Mouse (Mus musculus) embryo, embryonic 9.5 days (tissue): Measurements from ENCODE around the gene Mfn1.

ENCODE experiments used
- DNase-seq: peaks from one replicate; pipeline ENCODE4 v3.0.0-alpha.2; 2017; ENCODE audit errors: extremely low spot score

The Mfn1 gene

GRCm38 (mm10) chr3:32510375-32511190 lies 18.7 kb upstream of the Mfn1 start:
- DNase-seq = peak; percentile 100

DNA sequence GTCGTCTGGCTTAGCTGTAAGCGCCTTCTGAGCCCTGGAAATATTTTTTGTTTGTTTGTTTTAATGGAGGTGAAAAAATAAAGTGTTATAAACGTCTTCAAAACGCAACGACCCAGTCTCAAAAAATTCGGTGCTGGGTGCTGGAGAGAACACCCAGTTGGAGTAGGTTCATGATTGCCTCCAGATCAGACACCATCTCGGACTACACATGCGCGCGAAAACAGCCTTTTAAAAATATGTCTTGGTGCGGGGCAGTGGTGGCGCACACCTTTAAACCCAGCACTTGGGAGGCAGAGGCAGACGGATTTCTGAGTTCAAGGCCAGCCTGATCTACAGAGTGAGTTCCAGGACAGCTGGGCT lies 18.1 kb upstream of the Mfn1 start:
- DNase-seq = no peak

- no peak for DNase-seq
Observed at GRCm38 (mm10) chr3:32512686-32513284, 16.5 kb upstream of the Mfn1 start.

DNA sequence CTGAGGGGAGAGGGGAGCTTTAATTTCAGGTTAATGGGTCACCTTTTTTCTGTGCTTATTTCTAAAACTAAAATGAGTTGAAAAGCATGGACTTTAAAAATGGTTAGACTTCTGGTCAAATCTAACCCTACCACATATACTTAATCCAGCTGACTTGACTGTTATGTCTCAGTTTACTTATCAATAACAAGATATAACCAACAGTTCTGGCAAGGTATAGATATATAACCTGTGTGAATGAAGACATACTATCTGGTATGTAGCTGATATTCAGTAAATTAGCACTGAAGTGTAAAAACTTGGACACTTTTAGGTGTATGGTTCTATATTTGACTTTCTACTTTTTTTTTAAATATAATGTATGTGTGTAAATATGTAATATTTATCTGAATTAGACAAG lies 15.7 kb upstream of the Mfn1 start:
- no peak for DNase-seq

DNA sequence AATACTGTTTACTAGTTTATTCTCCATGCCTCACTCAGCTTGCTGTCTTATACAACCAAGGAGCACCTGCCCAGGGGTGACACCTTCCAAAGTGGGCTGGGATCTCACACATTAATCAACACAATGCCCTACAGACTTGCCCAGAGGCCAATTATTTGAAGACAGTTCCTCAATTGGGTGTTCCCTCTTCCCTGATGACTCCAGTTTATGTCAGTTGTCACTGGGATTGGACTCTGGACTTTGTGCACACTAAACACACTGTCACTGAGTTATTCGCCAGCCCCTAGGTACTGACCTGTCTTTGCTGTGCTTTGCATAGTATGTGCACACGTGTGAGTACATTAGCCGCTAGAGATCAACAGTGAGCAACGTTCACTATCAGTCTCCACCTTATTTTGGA lies 2.1 kb upstream of the Mfn1 start:
- no peak for DNase-seq

DNA sequence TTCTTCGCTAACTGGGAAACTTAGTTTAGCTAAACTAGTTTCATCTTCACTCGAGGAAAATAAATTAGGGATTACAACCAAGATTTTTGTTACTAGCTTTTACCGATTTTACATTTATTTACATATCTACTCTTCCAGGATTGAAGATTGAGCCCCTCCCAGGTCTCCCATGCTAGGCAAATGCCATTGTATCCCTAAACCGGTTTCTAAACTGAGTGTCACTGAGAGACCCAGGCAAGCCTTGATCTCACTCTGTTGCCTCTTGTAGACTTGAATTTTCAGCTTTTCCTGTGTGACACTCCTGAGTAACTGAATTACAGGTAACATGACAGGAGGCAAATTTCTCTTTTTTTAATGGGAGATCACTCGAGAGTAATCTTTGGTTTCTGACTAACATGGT lies 776 bp downstream of the Mfn1 start:
- peak; percentile 20 for DNase-seq

DNA sequence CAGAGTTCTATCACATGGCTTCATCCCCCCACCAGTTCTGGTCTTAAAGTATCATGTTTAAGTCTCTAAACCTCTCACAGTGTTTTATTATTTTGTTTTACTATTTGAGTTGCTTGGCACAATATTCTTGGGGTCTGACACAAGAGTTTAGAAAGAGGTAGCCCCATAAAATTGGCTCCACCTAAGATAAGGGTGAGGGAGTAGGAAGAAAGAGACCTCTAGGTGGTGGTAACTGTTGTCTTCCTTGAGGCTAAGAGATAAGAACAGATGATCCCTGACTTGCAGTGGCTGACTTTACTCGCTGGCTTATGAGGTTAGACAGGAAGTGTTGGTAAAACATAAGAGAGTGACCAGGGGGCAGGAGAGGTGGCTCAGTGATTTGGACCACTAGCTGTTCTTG lies 6.4 kb downstream of the Mfn1 start:
- no peak for DNase-seq

DNA sequence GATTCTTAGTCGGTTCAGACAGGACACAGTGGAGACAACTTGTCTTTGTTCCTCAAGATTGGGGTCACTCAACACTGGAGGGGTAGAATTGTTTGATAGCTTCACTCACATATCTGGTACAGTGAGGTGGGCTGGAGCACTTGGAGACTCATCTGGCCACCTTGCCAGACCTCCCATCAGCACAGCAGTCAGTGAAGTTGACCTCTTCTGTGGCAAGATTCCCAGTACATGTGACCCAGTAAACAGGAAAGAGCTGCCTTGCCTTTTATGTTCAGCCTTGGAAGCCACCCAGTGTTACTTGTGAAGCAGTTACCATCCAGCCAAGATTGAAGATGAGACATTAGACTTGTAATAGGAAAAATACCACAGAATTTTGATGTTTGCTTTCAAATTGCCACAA lies 8.3 kb downstream of the Mfn1 start:
- DNase-seq = no peak

DNA sequence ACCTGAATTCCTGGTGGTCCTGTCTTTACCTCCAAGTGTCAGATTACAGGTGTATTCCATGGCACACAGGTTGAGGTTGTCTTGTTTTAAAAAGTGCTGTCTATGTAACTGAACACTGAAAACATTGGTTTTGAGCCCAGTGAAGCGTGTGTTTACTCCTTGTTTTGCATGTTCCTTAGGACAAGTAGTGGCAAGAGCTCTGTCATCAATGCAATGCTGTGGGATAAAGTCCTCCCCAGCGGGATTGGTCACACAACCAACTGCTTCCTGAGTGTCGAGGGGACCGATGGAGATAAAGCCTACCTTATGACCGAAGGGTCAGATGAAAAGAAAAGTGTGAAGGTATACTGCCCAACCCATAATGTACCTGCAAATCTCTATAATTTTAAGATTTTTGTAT lies 8.8 kb downstream of the Mfn1 start:
- DNase-seq = no peak

DNA sequence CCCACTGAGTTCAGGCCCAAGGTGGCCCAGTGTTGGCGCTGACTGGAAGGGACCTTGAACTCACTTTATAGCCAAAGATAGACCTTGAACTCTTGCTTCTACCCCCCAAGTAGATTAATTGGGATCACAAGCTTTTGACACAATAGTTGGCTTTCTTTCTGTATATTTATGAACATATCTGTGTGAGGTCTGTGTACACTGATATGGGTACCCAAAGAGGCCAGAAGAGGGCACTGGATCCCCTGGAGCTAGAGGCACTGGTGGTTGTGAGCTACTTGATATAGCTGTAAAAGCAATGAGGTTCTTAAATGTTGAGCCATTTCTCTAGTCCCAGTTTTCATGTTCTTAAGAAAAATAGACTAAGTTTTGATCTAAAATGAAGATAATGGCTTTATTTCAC lies 23.8 kb downstream of the Mfn1 start:
- DNase-seq = no peak

DNA sequence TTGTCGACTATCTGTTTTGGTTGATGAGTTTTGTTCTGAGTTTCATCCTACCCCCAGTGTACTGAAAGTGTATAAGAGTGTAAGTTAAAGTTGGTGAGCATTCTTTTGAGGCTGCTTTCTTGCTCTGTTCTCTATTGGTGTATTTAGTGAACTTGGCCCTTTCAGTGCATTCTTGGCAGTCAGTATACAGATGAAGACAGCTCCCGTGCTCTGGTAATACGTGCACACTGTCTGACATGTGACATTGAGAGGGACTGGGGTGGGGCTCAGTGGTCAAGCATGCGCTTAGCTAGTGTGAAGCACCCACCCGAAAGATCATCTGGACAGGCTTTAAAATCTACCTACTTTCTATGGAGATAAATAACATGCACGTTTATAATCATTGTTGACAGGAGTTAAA lies 34.1 kb downstream of the Mfn1 start:
- DNase-seq = no peak

- DNase-seq = no peak
Observed at GRCm38 (mm10) chr3:32573086-32573485, 43.8 kb downstream of the Mfn1 start.

GRCm38 (mm10) chr3:32573881-32574280 lies 44.6 kb downstream of the Mfn1 start:
- DNase-seq = no peak

DNA sequence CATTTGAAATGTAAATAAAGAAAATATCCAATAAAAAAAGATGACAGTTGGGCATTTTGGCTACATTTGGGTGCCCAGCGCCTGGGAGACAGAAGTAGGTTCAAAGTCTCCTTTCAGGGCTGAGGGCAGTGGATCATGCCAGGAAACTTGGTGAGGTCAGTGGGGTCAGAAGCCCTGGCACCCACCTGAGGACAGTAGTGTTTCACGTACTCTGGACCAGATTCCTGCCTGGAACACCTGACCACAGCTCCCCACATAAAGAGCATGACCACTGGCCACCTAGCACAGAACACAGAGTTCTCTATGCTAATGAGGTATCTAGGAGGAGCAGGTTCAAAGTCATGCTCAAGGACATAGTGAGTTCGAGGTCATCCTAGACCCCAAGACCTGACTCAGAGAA lies 45.9 kb downstream of the Mfn1 start:
- no peak for DNase-seq

DNA sequence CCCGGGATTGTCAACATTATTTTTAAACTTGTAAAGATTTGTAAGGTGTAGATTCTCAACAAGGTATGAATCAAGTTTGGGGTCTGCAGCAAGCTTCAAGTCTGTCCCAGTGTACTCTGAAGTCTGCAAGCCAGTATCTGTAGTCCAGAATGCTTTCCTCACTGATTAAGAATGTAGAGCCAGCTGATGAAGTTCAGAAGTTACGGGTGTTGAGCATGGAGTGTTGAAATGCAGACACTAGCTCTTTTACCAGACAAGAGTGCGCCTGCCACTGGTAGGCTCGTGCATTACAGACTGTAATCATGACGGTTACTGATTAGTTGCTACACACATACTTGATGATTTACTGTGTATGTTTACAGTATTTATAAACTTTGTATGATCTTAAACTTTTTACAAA lies 49.5 kb downstream of the Mfn1 start:
- no peak for DNase-seq

- DNase-seq = no peak
Observed at GRCm38 (mm10) chr3:32580738-32581137, 51.5 kb downstream of the Mfn1 start.

GRCm38 (mm10) chr3:32581911-32582310 lies 52.6 kb downstream of the Mfn1 start:
- DNase-seq = no peak

GRCm38 (mm10) chr3:32583489-32583888 lies 54.2 kb downstream of the Mfn1 start:
- DNase-seq = no peak

- no peak for DNase-seq
Observed at GRCm38 (mm10) chr3:32586274-32586673, 57.0 kb downstream of the Mfn1 start.

- DNase-seq = peak; percentile 19
Observed at GRCm38 (mm10) chr3:32595080-32595479, 65.8 kb downstream of the Mfn1 start.

GRCm38 (mm10) chr3:32599328-32599727 lies 70.1 kb downstream of the Mfn1 start:
- no peak for DNase-seq

- DNase-seq = no peak
Observed at GRCm38 (mm10) chr3:32601055-32601454, 71.8 kb downstream of the Mfn1 start.

DNA sequence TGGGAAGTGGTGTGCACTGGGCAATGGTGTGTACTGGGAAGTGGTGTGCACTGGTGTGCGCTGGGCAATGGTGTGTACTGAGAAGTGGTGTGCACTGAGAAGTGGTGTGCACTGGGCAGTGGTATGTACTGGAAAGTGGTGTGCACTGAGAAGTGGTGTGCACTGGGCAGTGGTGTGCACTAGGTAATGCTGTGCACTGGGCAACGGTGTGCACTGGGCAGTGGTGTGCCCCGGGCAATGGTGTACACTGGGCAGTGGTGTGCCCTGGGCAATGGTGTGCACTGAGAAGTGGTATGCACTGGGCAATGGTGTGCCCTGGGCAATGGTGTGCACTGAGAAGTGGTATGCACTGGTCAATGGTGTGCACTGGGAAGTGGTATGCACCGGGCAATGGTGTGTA lies 80.0 kb downstream of the Mfn1 start:
- DNase-seq = no peak

GRCm38 (mm10) chr3:32610560-32610959 lies 81.3 kb downstream of the Mfn1 start:
- peak; percentile 33 for DNase-seq
